In the genomic region with DNA sequence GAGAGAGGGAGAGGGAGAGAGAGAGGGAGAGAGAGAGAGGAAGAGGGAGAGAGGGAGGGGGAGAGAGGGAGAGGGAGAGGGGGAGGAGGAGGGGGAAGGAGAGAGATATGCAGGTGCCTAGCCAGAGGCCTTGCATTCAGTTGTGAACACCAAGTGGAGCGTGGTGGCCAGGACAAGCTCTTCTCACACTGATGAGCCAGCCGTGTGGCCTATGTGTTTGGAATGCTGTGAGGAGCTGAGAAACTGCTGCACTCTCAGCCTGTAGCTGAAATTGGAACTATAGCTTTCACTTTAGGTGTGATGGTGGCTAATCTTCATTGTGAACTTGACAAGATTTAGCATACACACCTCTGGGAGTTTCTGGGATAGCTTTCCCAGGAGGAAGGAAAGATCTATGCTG, we compare ENCODE assay signal across 23 mouse cellular contexts.
"Had no signal": no experiment of that assay in that cellular context is flagged by ENCODE, and none has a peak within 500 bp of the region (broad histone marks: within the 10 kb centered on the region; RNA-seq: fewer than 3 reads in every experiment).

No protein-coding gene starts in this region.

- H3K27ac ChIP-seq: limb, embryonic 12.5 days; limb, embryonic 15.5 days; liver, embryonic 14.5 days; lung, embryonic 15.5 days; midbrain, embryonic 10.5 days; neural tube, embryonic 12.5 days; neural tube, embryonic 15.5 days; stomach, postnatal 0 days had no signal

- H3K4me1 ChIP-seq: limb, embryonic 12.5 days; limb, embryonic 15.5 days; lung, embryonic 15.5 days; midbrain, embryonic 10.5 days; neural tube, embryonic 12.5 days; neural tube, embryonic 15.5 days had no signal

- H3K4me2 ChIP-seq: limb, embryonic 12.5 days; limb, embryonic 15.5 days; liver, embryonic 11.5 days; lung, embryonic 15.5 days; neural tube, embryonic 12.5 days; neural tube, embryonic 15.5 days had no signal

- H3K4me3 ChIP-seq: limb, embryonic 12.5 days; limb, embryonic 15.5 days; lung, embryonic 15.5 days; megakaryocyte, embryonic 14.5 days; midbrain, embryonic 10.5 days; neural tube, embryonic 12.5 days; neural tube, embryonic 15.5 days had no signal

- H3K9me3 ChIP-seq: limb, embryonic 15.5 days; lung, embryonic 15.5 days; neural tube, embryonic 15.5 days had no signal

- DNase-seq: kidney, postnatal 14 days; kidney, postnatal 4 days; left cerebral cortex, postnatal 4 days; lung, adult 18-20 months; lung, postnatal 10 days; lung, postnatal 36 days; midbrain, embryonic 14.5 days; right cerebral cortex, adult 18-20 months; right cerebral cortex, postnatal 14 days; right cerebral cortex, postnatal 4 days; thymus, adult 2 months; thymus, postnatal 14 days; thymus, postnatal 4 days had no signal

- H3K27me3 ChIP-seq: limb, embryonic 12.5 days; limb, embryonic 15.5 days; lung, embryonic 15.5 days; neural tube, embryonic 12.5 days; neural tube, embryonic 15.5 days had no signal

- H3K9ac ChIP-seq: limb, embryonic 12.5 days; limb, embryonic 15.5 days; liver, embryonic 14.5 days; lung, embryonic 15.5 days; neural tube, embryonic 12.5 days; neural tube, embryonic 15.5 days had no signal
